Mouse (Mus musculus): Measurements from ENCODE around the gene Cog2.

GRCm38 (mm10) chr8:124483356-124484115, 37.0 kb upstream of the Cog2 start:
- TF ChIP-seq GATA1 (IDR thresholded peaks at IDR 0.05; ENCODE audit: borderline replicate concordance, low read length) = no peak
- TF ChIP-seq FLI1 (IDR thresholded peaks at IDR 0.05; ENCODE audit: low read length) = no peak
